Mouse (Mus musculus) thymus, postnatal 10 days (tissue): Measurements from ENCODE around the gene Nedd9.

ENCODE experiments used
- DNase-seq, 2 experiments: peaks; one replicate each; pipeline ENCODE4 v3.0.0; 2021; ENCODE audit warnings: low spot score in 2 of 2

Nedd9 gene

DNA sequence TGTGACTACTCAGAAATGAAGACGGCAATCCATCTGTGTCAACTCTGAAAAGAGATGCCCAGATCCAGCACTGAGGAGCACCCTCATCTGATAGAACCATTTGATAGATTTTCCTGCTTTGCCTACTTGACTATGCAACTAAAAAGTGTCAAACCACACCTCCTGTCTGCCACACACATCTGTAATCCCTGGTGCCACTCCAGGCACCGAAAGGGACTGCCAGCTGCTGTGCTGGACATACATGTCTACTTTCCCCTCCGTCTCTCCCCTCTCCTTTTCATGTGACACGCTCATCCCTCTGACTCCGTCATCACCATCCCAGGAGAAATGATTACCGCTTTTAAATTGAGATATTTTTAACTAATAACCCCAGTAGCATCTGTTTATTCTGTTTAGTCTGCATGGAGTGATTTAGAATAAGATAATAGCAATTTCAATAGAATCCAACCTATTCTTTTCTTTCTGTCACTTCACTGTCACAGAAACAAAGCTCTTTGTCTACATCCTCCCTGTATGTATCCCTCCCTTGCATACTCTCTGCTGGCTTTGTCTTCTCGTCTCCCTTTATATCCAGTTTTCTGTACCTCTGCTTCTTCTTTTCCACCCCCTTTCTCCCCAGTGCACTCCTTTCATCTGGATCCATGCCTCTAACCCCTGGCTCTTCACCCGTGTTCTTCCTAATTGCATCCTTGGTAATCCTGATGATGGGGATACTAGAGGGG, 5.0 kb upstream of the Nedd9 start:
- DNase-seq: no peak

GRCm38 (mm10) chr13:41491522-41491921, 4.4 kb upstream of the Nedd9 start:
- DNase-seq: no peak

DNA sequence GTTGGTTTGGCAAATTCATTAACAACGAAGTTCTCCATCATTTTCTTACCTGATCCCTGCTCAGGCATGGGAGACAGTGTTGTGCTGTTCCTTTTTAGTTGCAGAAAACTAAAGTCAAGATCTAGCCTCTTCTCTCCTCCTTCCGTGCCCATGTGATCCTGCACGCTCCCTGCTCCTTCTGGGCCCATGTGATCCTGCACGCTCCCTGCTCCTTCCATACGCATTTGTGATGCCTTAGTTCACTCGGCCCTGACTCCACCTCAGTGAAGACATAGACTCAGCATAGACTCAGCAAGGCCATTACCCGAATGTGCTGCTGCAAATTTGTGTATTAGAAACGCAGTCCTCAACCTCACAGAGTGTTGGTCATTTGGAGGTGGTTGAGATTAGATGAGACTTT, 3.1 kb upstream of the Nedd9 start:
- DNase-seq: no peak

DNA sequence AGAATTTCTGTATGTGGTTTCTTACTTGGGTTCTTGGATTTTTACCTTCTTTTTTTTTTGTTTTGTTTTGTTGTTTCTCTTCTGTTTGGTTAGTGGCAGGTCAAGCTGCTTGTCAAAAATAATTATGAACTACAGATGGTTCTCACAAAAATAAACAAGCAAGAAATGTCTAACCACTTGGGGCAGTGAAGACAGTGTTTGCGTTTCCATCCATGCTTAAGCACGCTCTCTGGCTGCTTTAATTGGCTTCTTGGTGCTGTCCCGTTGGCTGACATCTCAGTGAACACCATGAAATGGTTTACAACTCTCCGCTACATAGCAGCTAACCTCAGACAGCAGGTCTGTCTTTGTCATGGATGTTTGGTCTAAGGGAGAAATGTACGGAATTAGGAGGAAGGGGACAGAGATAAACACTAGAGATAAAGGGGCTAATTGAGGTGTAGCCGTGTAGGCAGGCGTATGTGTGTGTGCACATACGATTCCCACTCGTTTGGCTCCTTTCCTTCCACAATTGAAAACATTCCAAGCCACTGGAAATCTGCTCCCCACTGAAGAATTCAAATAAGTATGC, 2.6 kb upstream of the Nedd9 start:
- no peak for DNase-seq

DNA sequence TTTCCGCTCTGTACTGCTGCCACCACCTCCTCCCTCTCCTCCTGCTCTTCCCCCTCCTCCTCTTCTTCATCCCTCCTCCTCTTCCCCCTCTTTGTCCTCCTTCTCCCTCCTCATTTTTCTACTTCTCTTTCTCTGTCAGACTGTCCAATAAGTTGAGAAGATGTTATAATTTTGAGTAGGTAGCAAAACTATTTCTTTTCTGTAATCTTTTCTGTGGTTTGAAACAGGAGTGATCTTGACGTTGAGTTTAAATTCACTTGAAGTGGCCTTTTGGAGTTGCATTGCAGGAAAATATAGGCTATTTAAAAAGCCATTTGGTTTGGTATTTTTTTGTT, 214 bp upstream of the Nedd9 start:
- no peak for DNase-seq

GRCm38 (mm10) chr13:41483966-41484365, 3.2 kb downstream of the Nedd9 start:
- DNase-seq: no peak

GRCm38 (mm10) chr13:41482408-41483011, 4.7 kb downstream of the Nedd9 start:
- DNase-seq: no peak

DNA sequence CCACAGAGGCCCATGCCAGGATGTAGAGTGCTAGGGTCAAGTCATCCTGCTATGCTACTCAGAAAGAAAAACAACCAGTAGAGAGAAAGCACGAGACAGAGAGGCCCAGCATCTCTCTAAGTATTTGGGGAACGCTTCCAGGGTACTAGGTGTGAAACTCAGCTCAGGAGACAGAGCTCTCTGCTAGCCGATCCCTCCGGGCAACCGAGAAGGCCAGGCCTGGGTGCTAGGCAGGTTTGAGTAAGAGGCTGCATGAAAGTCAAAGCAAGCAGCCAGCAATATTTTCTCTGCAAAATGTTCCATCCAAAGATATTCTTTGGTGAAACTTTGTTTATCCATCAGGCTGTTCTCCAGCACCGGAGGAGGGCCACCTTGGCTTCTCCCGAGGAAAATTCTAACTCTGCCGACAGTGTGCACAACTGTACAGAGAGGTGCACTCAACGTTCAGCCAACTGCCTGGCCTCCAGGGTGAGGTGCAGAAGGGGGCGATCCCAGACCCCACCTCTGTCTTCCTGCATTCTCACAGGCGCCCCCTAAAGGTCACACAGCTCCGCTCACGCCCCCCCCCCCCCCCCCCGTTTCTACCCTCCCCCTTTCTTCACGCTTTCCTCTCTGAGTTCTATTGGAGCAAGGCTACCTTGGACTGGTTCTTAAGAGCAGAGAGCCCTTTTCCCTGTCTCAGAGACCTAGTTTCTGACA, 7.3 kb downstream of the Nedd9 start:
- no peak for DNase-seq

DNA sequence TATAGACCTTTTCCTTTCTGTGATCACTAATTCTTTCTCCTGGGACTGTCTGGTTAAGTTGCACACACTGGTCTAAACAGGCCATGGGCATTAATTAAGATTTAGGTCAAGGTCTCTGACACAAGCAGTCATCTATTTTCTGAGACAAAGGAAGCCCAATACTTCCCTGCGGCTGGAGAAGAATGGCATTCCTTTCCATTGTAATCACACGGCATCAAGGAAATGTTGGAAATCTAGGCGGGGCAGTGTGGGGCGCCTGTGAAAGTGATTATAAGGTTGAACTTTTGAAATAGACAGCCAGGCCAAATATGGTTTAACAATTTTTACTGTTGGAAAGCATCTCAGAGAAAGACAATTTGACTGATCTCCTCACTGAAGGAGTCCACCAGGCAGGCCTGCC, 10.9 kb downstream of the Nedd9 start:
- DNase-seq: no peak

DNA sequence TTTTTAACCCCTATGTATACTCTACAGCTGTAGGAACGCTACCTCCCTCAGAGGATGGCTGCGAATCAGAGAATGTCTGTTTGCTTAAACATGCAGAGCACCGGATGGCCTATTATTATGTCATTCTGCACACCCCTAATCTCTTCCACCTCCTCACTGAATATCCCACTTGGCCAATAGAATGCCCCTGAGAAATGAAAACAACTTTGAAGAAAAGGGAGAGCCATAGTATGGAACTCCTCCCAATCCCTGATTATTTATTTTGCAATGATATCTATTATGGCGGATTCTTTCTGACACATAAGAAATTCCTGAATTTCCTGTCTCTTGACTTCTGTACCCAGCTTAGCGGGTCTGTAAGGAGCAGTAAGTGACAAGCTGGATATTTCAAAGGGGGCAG, 12.8 kb downstream of the Nedd9 start:
- DNase-seq: no peak

- DNase-seq: no peak
Measured at GRCm38 (mm10) chr13:41473504-41473903, 13.7 kb downstream of the Nedd9 start.

GRCm38 (mm10) chr13:41472878-41473424, 14.2 kb downstream of the Nedd9 start:
- DNase-seq: no peak

DNA sequence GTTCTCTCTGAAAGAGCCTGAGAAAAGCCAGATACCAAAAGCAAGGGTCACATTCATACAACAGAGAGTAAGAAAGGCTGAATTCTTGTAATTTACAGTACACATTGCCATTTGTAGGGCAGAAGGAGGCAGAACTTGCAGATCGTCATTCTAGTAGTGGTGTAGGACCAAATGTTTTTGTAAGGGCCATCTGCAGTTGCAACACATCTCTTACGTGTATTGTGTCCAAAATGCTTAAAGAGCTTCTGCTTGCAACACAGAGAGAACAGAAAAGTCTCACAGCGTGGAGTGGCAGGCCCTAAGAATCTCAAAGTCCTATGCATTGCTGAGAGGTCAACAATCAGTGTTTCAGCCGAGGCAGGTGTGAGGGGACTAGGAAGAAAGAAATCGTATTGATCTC, 18.9 kb downstream of the Nedd9 start:
- no peak for DNase-seq

- DNase-seq: no peak
Measured at GRCm38 (mm10) chr13:41467036-41467435, 20.1 kb downstream of the Nedd9 start.

GRCm38 (mm10) chr13:41466616-41467015, 20.5 kb downstream of the Nedd9 start:
- no peak for DNase-seq

DNA sequence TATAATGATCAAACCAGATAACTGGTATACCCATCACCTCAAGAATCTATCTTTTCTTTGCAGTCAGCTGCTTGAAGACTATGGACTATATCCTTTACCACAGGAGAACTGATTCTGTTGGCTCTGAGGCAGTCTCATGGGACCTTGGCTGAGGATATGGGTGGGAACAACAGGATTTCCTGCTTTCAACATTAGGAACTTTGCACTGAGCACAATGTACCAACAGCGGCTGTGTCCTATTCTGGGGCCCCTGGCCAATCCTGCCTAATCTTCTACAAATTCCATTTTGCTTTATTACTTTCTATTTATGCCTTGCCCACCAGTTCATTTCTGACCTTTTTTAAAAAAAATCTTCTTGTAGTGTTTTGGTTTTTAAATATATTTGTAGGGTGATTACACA, 21.0 kb downstream of the Nedd9 start:
- no peak for DNase-seq

DNA sequence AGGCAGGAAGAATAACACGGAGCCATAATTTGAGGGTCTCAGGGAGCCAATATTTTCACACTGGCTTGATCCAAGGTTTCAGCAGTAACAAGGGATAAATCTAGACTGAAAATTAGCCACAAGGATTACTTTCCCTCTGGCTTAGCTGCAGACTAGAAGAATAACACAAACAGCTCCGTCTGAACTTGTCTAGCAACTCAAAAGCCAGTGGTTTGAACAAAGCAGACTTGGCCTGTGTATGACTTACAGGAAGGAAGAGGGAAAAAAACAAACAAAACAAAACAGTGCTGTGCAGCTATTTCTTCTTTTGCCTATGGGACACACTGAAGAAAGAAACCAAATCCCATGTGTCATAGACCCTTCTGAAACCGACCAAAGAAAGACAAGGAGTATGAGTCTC, 25.7 kb downstream of the Nedd9 start:
- DNase-seq: no peak

DNA sequence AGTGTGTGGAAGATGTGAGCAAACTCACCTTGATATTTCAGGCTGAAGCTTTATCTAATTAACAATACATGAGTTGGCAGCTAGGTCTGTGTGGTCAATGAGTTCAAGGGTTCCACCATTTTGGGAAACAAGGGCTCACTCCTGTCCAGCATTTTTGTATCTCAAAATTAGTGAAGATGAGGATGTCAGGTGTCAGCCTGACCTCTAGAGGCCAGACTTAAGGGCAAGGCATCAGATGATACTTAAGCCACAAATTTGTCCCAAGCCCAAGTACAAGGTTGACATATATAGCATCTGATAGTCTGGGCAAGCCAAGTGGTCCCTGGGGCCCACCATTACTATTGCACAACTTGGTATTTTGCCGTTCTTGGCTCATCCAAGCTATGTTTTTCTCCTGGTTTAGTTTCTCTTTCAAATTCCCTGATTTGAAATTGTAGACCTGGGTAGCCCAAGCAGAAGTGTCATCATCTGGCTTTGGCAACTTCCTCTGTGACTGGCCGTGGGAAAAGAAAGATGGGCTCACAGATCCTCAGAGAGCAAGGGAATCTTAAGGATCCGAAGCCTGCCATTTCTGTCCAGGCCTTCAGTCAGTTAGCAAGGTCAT, 27.4 kb downstream of the Nedd9 start:
- no peak for DNase-seq

GRCm38 (mm10) chr13:41458709-41459108, 28.5 kb downstream of the Nedd9 start:
- DNase-seq: no peak

DNA sequence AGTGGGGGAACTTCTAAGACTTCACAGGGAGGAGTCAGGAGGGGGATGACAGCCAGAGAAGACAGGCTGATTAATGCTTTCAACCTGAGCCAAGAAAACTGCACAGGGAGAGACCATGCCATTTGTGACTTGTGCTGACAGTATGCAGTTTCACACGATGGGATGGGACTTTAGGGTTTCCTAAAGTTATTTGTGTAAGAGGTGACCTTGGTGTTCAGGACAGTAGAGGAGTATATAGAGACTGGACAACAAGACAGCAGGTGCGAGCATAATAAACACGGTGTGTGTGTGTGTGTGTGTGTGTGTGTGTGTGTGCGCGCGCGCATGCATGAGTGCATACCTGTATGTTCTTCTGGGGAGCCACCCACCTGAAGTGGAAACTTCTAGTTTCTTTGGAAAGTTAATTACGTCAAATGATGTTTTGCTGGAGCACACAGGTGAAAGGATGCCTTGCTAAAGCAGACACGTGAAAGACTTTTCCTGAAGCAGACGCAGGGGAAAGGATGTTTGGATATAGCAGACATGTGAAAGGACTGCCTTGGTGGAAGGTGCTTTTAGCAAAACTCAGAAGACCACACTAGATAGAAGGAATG, 29.3 kb downstream of the Nedd9 start:
- DNase-seq: no peak

GRCm38 (mm10) chr13:41457030-41457797, 29.9 kb downstream of the Nedd9 start:
- DNase-seq: no peak
